Mouse (Mus musculus) ovary, adult 2 months (tissue): Measurements from ENCODE around the gene Isx. TPM values are rescaled to one million over a fixed set of nuclear protein-coding genes. Genes with fewer than 3 reads are reported as not detected.

ENCODE experiments used
- polyA plus RNA-seq: library from polyadenylated mRNA; depleted of rRNA; stranded (reverse); fragments of >200 nt; gene quantifications from 2 replicates; pipeline ENCODE4 v1.2.3, GENCODE M21; 2012; rRNA removed

The Isx gene
- 0.27 and 0.28 TPM in 2 replicates for polyA plus RNA-seq

DNA sequence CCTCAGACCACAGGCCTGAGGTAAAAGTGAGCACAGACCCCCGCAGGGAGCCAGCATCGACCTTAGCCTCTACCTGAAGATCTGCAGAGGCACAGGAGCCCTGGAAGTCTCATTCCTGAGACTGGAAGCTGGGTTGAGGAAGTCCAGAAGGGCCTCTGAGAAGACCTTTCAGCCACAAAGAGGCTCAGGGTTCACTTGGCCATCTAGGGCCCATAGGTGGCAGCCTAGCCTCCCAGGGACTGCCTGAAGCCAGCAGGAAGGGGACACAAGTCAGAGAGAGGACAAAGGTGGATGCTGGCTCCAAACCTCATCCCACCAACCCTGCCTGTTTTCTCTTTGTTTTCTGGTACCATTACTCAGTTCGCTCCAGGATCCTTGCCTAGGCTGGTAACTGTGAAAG is at the start of gene Isx:
Gene Isx (plus strand): TSS at position 234 of the 400 bp plus-strand sequence.

Other genes starting within 250 kb of the Isx start
- gene Hmgxb4, start 120.2 kb downstream of the Isx start, polyA plus RNA-seq, result 17.1 and 20.7 TPM in 2 replicates
- gene Tom1, start 160.5 kb downstream of the Isx start, polyA plus RNA-seq, result 32.1 and 43.8 TPM in 2 replicates
- gene Hmox1, start 220.4 kb downstream of the Isx start, polyA plus RNA-seq, result 51.9 and 65.3 TPM in 2 replicates
- gene Mcm5, start 236.4 kb downstream of the Isx start, polyA plus RNA-seq, result 26.3 and 45.3 TPM in 2 replicates